Mouse (Mus musculus): ENCODE results near the gene 9230102O04Rik.
A peak's percentile ranks its signal among the peaks of the same experiment; 100 is the strongest.

The 9230102O04Rik gene

DNA sequence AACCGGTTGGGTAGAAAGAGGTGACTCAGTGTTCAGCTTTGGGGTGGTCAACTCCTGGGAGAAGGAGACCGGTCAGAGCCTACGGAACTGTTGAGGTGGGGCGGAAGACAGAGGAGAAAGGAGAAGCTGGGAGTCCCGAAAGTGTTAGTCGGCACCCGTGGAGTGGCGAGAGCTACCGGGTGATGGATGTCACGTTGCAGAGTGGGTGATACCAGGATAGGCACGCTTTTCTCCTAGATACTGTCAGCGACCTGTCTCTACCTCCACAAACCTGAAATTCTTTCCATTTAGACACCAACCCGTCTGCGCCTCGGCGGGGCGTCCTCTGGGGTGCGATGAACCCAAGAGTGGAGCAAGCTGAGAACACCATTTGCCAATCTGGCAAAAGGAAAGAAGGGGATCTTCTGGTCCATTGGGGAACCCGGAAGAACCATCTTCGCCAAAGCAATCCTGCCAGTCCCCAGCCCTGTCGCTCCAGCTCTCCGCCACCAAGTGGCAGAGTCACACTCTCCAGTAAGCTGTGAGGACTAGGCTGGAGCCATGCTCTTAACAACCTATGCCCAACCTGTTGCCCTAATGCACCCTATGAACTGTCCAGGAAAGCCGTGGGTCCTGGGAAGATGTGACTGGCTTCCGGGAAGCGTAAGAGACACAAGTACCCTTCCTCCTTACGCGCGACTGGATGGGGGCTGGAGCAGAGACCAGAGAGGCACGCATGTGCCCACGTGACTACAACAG is at the start of gene 9230102O04Rik:
9230102O04Rik (minus strand) TSS at position 628 of the 738 bp plus-strand sequence.
- DNase-seq, result no peak

DNA sequence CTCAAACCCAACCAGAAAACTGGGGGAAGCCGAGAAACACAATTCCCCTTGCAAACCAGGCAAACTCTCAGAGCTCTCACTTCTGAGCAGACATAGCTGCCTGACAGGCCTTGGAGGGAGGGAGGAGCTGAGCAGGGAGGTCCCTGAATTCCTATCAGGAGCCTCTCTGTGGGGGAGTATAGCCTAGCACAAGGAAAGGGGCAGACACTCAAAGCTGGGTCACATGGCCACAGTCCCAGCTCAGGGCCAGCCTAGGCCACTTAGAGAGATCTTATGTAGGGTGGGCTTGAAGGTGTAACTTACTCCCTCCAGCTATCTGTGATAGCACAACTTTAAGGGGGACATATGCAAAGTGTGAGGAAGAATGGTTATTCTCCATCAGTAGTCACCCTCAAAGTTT is 46.6 kb upstream of the 9230102O04Rik start:
- no peak for DNase-seq

DNA sequence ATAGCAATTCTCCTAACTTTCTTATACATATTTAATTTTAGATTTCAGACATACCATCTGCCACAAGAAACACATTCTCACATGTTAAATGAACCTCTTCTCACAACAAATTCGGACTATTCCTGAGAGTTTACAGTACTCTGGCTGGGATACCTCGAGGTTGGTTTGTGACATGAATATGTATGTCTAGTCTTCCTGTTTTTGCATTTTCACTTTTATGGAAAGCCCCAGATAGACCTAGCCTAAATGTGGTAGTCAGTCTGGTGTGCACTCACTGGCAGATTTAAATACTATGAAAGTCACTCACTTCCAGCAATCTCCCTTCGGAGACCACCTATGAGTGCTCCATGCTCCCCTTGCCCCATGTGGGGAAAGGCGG is 37.6 kb upstream of the 9230102O04Rik start:
- DNase-seq, result no peak

DNA sequence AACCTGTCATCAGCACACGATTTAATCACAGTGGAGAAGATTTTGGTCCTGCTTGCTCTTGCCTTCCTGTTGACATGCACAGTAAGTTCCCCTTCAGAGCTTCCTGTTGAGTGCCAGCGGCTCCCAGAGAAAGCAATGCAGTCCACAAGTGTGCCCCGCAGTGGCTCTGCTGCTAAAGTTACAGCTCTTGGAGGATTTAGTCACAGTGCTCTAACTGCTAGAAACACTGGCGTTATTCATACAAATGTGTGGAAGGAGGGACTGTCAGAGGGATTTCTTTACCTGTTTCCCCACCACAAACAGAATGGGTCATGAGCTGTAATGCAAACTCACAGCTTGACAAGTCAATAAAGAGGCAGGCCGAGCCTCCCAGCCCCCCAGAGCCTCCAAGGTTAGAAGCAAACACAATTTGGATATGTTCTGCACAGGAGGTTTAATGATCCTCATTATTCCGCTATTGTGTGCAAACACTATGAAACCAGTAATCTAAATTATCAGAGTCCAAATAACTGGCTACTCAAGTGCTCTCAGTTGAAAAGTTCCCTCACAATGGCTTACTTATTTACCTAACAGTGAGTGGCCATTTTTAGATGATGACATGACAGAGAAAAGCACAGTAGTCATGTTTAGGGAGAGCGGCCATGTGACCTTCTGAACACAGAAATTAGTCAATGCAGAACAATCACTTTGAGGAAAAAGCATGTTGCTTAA is 37.0 kb upstream of the 9230102O04Rik start:
- no peak for DNase-seq

DNA sequence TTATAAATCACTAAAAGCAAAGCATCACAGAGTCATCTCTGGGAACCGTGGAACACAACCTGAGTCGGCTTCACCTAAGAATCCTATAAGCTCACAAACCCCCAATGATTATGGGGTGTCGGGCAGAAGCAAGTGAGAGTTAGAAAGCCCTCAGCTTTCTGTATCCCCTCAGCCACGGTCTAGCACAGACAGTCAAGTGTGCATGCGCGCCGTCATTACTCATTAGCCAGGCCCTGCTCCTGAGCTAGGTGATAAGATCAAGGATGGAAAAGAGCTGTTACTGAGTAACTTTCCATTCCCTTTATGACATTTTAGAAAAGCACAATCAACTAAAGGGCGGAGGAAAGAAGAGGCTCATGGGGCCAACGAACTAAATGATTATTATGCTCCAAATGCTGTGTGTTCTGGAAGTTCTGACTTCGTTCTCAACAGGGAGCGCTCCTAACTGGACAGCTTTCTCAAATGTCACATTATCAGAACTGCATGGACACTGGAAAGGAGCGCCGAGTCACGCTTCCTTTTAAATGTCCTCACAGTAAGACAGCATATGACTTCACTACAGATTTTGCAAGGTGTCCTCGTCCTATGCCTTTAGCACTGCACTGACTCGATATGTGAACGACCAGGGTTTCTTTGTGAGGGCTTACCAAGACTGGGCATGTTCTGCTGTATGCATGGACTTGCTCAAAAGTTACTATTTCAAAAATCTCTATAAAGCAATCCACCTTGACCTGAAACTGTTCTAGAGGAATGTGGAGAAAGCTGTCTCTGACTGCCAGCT is 29.5 kb upstream of the 9230102O04Rik start:
- no peak for DNase-seq

DNA sequence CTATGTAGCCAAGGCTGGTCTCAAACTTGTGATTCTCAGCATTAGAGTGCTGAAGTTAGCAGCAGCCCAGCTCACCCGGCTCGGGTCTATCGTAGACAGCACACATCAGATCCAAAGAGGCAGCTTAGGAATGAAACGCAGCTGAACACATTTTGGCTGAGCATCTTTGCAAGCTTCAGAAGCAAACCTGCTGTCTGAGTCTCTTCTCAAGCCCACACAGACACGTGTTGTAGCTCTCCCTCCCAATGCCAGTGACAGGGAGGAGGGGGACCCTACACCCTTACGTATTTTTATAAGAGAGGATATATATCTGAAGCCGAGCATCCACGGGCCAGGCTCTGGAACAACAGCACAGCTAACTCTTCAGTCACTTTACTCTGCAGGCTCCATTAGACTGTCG is 28.3 kb upstream of the 9230102O04Rik start:
- peak; percentile 8 for DNase-seq

DNA sequence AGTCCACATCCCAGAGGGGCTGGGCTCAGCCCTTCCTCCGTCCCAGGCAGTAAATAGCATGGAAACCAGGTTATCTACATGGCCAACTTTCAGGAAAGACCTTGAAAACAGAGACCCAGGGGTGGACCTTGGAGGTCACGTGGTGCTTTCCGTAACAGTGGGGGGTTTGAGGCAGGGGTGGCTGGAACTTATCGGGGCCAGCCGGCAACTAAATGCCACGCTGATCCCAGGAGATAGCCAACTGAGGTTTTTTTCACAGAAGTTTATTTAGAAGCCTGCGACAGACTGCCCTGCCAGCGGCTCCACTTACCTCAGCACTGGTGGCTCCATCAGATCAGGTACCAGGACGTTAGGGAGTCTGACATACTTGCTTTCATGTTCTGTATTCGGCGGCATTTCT is 16.7 kb upstream of the 9230102O04Rik start:
- DNase-seq, result no peak

DNA sequence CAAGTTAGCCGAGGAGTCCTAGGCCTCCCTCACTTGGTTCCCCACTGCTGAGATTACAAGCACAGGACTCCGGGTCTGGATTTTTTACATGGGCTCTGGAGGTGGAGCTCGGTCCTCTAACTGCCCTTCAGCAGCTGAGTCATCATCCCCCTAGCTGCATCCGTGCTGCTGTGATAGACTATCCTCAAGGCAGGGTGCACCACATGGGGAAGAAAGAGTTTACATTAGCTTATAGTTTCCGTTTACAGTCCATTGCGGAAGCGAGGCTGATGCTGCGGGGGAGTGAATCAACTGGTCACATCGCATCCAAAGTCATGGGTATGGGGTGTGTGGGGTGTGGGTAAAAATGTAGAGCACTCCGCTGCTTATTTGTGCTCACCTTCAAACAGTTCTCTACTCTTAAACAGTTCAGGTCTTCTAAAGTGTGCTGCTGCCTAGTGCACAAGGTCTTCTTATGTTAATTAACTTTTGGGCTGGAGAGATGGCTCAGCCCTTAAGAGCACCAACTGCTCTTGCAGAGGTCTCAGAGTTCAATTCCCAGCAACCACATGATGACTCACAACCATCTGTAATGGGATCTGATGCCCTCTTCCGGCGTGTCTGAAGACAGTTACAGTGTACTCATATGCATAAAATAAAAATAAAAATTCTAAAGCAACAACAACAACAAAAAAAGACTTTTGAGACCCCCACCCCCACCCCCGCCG is 14.7 kb upstream of the 9230102O04Rik start:
- no peak for DNase-seq

DNA sequence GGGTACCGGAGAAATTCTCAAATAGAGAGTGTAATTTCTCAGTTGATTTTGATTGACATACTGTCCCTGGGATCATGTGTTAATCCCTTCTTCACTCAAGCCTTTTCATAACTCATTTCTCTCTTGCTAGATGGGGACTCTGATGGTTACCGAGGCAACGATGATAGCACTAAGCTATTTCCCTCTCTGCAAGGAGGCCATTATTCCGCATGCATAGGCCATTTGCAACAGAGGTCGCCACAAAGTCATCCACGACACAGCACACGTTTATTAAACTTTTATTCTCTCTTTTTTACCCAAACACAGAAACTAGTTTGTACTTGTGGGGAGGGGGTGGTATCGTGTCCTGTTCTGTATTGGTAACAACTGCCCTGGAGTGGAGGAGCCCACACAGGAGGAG is 8.5 kb upstream of the 9230102O04Rik start:
- DNase-seq, result no peak

DNA sequence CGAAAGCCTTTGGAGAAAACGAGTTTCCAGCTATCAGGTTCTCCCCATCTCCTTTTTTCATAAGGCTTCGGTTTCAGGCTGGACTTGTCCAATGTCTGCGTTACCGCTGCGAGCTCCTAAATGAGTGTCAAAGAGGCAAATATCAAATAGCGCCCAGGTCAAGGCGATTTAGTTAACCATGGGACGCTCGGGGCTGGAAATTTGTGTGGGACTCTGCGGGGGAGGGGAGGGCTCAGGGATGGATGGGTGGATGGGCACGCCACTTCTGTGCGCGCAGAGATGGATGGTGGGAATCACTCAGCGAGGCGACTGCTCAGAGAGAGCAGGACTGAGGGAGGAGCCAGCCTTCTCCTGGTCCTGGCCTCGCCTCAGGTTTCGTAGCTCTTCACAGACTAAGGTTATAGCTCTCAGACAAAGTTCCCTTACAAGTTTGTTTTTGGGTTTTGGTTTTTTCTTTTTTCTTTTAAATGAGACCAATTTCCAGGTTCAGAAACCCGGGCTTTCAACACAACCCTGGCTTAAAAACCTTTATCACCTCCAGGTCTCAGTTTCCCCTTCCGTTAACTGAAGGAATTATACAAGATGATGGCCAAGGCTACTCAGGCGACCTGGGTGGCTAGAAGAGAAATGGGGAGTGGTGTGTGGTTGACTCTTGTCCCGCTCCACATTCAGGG is 6.9 kb upstream of the 9230102O04Rik start:
- DNase-seq, result no peak

DNA sequence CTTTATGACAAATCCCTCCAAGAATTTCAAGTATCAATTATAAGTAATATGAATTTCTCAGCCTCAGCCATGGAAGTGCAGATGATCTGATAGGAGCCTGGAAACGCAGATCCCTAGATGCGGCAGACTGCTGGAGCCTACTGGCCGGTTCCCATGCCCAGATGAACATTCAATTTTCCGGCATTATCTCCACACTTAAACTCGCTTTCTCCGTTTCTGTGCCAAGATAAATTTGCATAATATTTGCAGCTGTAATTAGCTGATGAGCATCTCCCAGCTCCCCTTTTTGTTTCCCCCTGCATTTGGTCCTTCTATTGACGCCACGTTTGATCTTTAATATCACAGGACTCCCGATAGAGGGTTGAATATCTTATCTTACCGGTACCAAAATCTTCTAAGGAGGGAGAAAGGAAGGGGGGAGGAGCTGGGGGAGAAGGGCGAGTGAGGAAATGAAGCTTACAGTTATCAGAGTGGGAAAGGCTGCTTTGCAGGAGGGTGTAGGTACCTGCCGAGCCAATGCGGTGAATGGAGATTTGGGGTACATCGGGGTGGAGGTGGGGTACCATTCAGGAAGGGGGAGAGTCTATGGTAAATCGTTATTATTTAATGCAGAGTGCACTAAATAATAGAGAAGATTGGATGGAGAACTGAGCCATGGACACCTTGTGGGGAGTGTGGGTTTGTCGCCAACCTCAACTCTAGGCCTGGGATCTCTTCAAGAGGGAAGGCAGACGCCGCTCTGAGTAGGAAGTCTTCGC is 5.7 kb upstream of the 9230102O04Rik start:
- no peak for DNase-seq

DNA sequence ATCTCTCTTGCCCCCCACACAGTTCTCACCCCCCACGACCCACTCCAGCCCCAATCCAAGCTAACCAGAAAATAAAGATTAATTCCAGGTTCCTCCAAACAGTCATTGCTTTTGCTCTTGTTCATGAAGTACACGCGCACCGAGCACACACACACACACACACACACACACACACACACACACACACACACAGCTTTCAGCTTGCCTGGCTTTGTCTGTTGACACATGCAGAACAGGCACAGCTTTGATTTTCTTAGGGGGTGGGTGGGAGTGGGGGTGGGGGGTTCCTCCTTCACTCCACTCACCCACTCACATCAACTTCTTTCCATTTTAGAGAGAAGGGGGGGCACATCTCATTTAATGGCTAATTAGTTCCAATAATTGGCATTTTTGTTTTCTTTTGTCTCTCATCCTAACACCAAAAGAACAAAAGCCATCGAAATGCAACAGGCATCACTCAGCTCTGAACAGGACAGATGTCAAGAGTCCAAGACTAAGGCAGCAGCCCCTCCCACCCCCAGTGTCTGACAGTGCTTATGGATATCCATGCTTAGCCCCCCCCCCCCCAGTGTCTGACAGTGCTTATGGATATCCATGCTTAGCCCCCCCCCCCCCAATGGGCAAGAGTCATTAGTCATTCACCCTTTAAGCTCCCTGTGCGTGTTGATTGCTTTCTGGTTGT is 4.1 kb upstream of the 9230102O04Rik start:
- DNase-seq, result no peak

DNA sequence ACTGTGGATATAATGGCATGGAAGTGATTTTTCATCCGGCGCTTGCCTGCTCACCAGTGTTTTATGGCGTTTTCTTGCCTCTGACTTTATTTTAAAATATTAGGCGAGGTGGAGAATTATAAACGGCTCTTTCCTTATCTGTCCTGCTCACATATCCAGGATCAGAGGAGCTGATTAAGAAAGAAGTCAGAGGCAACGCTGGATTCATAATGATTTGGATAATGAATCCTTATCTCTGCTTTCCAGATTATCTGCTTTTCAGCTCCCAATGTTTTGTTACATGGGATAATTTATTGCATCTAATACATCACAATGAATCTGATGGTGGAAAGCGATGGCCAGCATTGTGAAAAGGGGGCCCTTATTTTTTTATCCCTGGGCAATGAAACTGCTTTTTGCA is 3.2 kb upstream of the 9230102O04Rik start:
- no peak for DNase-seq

DNA sequence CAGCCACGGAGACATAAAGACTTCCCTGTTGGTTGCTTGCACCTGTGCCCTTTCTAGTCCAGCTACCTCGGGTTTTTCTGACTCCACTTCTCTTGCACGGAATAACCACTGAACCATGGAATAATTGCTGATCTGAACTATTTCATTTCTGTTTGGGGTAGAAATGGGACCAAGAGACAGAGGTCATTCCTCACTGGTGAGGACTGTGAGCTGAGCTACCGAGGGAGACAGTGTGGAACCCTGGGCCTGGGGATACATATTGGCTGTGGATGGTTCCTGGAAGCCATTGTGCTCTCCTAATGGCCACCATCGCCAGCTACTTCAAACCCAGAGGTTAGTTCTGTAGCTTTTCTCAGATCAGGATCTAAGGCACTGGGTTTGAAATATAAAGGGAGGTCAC is 1.6 kb upstream of the 9230102O04Rik start:
- DNase-seq, result no peak

DNA sequence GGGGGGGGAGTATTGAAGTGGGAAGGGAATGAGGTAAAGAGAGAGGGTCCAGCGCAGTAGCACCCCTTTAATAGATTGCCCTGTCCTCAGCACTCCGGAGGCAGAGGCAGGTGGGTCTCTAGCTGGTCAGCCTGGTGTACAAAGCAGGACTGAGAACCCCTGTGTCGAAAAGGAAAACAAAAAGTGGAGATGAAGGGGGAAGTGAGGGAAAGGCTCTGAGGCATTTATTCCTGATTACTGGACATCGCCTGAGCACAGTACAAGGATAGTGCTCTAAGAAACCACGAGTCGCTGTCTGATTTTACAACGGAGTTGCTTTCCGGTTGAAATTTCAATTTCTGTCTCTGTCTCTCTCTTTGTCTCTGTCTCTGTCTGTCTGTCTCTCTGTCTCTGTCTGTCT is 911 bp upstream of the 9230102O04Rik start:
- DNase-seq, result no peak

DNA sequence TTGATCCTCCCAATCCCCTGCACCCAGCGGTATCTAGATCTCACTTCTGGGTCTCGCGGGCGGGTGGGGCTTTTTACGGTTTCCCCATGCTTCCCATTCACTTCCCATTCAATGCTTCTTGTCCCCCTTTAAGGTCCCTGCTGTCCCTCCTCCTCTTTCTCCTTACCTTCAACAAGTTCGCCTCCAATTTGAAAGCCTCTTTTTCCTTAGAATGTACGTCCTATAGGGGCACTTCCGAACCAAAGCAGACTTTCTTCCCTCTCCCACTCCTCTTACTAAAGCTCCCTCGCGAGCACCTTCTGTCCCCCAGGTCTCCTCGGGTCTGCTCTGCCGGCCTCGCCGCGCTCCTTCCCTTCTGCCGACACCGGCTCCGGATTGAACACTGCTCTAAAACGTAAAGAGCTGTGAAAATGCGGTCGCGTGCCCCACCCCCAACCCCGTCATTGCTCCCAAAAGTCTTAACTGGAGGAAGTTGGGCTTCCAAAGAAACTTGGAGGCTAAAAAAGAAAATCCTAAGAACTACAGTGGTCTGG is 377 bp upstream of the 9230102O04Rik start, which contains the start of gene Gata3:
Gata3 (minus strand) TSS at position 384 of the 533 bp plus-strand sequence.
- DNase-seq, result no peak

DNA sequence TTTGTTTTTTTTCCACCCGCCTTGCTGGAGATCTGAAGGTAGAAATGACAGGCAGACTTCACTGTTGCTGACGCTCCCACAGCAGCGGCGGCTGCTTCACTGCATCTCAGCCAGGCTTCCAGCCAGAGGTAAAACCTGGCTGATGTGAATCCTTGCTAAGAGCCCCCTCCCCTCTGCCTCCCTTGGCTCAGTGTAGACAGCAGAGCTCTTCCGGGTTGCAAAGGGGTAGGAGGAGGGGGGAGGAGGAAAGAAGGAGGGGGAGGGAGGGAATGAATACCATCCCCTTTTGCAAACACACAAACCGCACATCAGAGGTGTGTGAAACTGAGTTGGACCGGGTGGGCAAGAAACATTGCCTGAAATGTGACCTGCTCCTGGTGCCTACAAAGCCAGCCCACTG is 1.7 kb downstream of the 9230102O04Rik start:
- DNase-seq, result no peak

DNA sequence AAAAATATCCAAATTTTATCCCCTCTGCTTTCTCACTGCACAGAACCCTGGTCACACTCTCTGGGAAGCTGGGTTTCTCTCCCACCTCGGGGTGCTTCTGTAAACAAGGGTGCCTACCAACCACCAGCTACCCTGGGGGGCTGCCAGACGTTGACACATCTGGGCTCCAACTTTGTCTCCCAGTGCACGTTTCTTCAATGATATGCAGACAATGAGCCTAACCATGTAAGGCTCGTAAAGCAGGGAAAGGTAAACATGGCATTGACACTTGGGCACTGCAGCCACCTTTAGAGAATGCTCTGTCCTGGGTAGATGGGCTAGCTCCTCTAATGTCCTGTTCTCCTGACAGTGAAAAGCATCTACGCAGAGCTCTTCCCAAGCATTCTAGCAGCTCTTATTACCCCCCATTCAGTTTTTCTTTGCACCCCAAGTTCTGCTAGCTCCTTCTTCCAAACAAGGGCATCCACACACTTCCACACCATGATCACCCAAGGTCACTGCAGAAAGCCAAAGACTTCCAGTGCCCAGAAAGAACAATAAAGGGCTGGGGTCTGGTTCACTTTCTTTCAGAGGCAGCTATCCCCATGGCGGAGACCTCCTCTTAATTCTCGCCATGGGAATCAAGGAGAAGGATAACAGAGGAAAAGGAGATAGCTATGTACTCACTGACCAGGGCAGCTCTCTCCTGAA is 2.3 kb downstream of the 9230102O04Rik start:
- DNase-seq, result no peak

DNA sequence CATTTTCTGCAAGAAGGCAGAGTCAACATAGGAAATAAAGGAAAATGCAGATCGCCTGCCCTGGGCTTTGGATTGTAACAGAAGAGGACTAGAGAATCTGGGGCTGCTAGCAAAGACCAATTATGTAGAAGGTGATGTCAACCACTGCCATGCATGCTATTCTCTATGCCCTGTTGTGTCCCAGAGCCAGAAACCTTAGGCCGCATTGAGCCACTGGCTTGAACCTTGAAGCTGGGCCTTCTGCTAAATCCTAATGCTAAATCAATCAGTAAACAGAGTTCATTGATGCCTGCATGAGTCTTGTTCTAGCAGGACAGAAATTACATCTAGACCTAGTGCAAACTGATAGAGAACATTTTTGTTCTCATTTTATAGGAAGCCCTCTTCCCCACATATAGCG is 3.3 kb downstream of the 9230102O04Rik start:
- no peak for DNase-seq

DNA sequence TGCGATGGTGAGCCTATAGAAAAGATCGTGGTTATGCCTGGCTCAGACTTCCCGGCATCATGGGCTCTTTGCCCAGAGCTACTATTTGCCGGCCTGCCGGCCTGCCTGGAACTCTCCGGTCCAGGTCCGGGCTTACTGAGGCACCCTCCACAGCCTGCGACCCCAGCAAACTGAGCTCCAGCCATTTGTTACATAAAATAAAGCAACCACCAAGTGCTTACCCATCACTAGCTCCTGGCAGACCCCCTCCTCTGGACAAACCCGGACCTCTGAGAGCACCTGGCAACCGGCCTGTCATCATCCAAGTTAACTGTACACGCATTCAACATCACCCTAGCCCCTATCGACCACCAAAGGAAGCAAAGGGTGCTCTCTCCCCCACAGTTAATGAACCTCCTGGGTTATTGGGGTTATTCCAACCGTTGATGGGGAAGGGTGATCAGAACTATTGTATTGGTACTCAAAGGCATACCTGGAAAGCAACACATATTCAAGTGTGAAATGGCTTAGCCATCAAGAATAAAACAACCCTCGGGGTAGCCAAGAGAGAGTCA is 4.0 kb downstream of the 9230102O04Rik start:
- no peak for DNase-seq
